Mouse (Mus musculus) R1 (cell line): ENCODE results near the gene Xylt1.
A peak's percentile ranks its signal among the peaks of the same experiment; 100 is the strongest.

Experiments
- DNase-seq: peaks from one replicate; pipeline ENCODE4 v3.0.0-alpha.2; 2018; ENCODE audit warnings: low read depth, low spot score

Gene Xylt1

GRCm38 (mm10) chr7:117480831-117481230 is 100.1 kb downstream of the Xylt1 start:
- DNase-seq, result no peak

GRCm38 (mm10) chr7:117481404-117481803 is 100.6 kb downstream of the Xylt1 start:
- DNase-seq, result no peak

- no peak for DNase-seq
Measured at GRCm38 (mm10) chr7:117482701-117483100, 101.9 kb downstream of the Xylt1 start.

GRCm38 (mm10) chr7:117484589-117484988 is 103.8 kb downstream of the Xylt1 start:
- no peak for DNase-seq

- DNase-seq, result no peak
Measured at GRCm38 (mm10) chr7:117484989-117485536, 104.3 kb downstream of the Xylt1 start.

- DNase-seq, result no peak
Measured at GRCm38 (mm10) chr7:117486425-117487172, 105.8 kb downstream of the Xylt1 start.

- no peak for DNase-seq
Measured at GRCm38 (mm10) chr7:117487173-117487490, 106.4 kb downstream of the Xylt1 start.

GRCm38 (mm10) chr7:117489973-117490372 is 109.2 kb downstream of the Xylt1 start:
- DNase-seq, result no peak

- DNase-seq, result no peak
Measured at GRCm38 (mm10) chr7:117490500-117491205, 109.9 kb downstream of the Xylt1 start.

GRCm38 (mm10) chr7:117491495-117491894 is 110.7 kb downstream of the Xylt1 start:
- DNase-seq, result no peak

GRCm38 (mm10) chr7:117494210-117494609 is 113.4 kb downstream of the Xylt1 start:
- DNase-seq, result no peak

GRCm38 (mm10) chr7:117494618-117495310 is 114.0 kb downstream of the Xylt1 start:
- no peak for DNase-seq

- no peak for DNase-seq
Measured at GRCm38 (mm10) chr7:117495751-117496150, 115.0 kb downstream of the Xylt1 start.

- no peak for DNase-seq
Measured at GRCm38 (mm10) chr7:117498173-117498572, 117.4 kb downstream of the Xylt1 start.

GRCm38 (mm10) chr7:117501355-117502181 is 120.8 kb downstream of the Xylt1 start:
- no peak for DNase-seq

- no peak for DNase-seq
Measured at GRCm38 (mm10) chr7:117502415-117502814, 121.6 kb downstream of the Xylt1 start.

- DNase-seq, result no peak
Measured at GRCm38 (mm10) chr7:117503714-117504113, 122.9 kb downstream of the Xylt1 start.

GRCm38 (mm10) chr7:117505791-117506190 is 125.0 kb downstream of the Xylt1 start:
- peak; percentile 45 for DNase-seq

GRCm38 (mm10) chr7:117507351-117507750 is 126.6 kb downstream of the Xylt1 start:
- DNase-seq, result no peak

GRCm38 (mm10) chr7:117508090-117508489 is 127.3 kb downstream of the Xylt1 start:
- DNase-seq, result no peak

GRCm38 (mm10) chr7:117510113-117510512 is 129.3 kb downstream of the Xylt1 start:
- no peak for DNase-seq
